Mouse (Mus musculus) CD4-positive, CD25-positive, alpha-beta regulatory T cell (primary cell): ENCODE data around the gene Hist1h3b. TPM values are rescaled to one million over a fixed set of nuclear protein-coding genes. Genes with fewer than 3 reads are reported as not detected.

Experiments
- polyA plus RNA-seq: library from polyadenylated mRNA; unstranded; fragments of 100-300 nt; shearing (Covaris generic); gene quantifications from one replicate; pipeline ENCODE4 v1.2.1, GENCODE M21; 2017

The Hist1h3b gene
- not detected for polyA plus RNA-seq

DNA sequence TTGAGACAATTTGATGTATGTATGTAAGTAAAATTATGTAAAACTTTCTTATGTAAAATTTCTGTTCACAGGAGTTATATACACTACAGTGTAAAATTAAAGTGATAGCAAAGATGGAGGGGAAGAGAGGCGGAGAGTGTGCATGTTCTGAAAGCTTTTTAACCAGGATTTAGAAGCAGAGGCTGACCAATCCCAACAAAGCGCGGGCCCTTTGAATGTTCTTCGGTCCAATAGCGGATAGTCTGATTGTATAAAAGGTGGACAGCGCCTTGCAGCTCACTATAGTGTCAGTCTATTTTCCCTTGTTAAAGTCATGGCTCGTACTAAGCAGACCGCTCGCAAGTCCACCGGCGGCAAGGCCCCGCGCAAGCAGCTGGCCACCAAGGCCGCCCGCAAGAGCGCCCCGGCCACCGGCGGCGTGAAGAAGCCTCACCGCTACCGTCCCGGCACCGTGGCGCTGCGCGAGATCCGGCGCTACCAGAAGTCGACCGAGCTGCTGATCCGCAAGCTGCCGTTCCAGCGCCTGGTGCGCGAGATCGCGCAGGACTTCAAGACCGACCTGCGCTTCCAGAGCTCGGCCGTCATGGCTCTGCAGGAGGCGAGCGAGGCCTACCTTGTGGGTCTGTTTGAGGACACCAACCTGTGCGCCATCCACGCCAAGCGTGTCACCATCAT lies at the start of gene Hist1h3b:
Gene Hist1h3b (plus strand): TSS at position 201 of the 675 bp plus-strand sequence.

GRCm38 (mm10) chr13:23710374-23711089 lies 41.5 kb upstream of the Hist1h3b start, which contains the start of gene Hfe:
Gene Hfe, minus strand, starts transcription at chr13:23710854.

DNA sequence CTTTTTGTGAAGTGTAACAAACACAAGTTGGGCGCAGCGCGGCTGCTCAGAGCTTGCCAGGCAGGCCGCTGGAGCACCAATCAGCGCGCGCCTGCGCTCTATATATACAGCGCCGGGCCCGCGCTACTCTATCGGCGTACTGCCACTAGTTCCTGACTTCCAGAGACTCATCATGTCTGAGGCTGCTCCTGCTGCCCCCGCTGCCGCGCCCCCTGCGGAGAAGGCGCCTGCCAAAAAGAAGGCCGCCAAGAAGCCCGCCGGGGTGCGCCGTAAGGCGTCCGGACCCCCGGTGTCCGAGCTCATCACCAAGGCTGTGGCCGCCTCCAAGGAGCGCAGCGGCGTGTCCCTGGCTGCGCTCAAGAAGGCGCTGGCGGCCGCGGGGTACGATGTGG lies 13.4 kb upstream of the Hist1h3b start, which contains the start of gene Hist1h1c:
Gene Hist1h1c (plus strand): TSS at position 132 of the 392 bp plus-strand sequence.

DNA sequence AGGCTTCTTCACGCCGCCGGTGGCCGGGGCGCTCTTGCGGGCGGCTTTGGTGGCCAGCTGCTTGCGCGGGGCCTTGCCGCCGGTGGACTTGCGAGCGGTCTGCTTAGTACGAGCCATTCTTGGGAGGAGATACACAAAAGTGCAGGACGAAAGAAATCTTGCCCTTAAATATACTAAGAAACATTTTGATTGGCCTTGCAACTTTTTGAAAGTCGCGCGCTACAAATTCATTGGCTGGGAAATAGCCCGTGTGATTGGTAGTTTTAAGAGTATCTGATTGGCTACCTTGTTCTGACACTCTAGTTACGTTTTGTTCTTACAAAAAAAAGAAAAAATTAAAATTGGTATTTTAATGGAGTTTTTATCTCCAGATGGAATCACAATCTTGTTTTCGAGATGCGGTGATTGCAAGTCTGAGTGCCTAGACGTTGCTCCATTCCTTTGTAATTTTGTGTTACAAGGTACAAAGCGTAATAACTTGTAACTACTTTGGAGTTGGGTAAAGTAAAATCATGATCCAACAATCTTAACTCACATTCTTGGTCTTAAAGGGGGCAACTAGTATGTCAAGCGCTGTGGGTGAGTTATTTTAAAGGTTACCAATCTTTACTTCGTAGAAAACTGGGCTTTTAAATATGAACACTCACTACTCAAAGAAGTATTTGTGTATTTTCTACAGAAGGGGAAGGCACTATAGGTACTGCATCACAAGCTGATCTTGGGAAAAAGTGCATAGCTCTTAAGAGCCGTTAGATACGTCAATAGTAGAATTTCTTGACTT lies 6.5 kb upstream of the Hist1h3b start, which contains the start of gene Hist1h3c:
Gene Hist1h3c (minus strand): TSS at position 222 of the 781 bp plus-strand sequence.

GRCm38 (mm10) chr13:23746201-23747080 lies 5.6 kb upstream of the Hist1h3b start, which contains the start of gene Hist1h2bb:
Gene Hist1h2bb, plus strand, starts transcription at chr13:23746734.

GRCm38 (mm10) chr13:23750839-23751477 lies 1.1 kb upstream of the Hist1h3b start, which contains the start of gene Hist1h2ab:
Gene Hist1h2ab, plus strand, starts transcription at chr13:23751126.

DNA sequence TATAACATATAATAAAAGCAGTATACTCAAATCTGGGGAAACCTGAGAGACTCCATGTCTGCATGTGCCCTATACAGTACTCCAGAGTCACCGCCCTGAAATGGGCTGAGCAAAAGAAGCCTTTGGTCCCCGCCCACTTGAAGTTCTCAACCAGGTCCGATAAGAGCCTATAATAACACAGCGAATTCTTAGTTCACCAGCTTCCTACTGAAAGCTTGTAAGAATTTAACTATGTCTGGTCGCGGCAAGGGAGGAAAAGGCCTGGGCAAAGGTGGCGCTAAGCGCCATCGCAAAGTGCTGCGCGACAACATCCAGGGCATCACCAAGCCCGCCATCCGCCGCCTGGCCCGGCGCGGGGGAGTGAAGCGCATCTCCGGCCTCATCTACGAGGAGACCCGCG lies 4.7 kb downstream of the Hist1h3b start, which contains the start of gene Hist1h4b:
Gene Hist1h4b (plus strand): TSS at position 224 of the 400 bp plus-strand sequence.

GRCm38 (mm10) chr13:23760972-23761864 lies 9.2 kb downstream of the Hist1h3b start, which contains the start of gene Hist1h4a:
Gene Hist1h4a, minus strand, starts transcription at chr13:23761230.

GRCm38 (mm10) chr13:23761871-23762821 lies 10.1 kb downstream of the Hist1h3b start, which contains the start of gene Hist1h3a:
Gene Hist1h3a, minus strand, starts transcription at chr13:23762386.

DNA sequence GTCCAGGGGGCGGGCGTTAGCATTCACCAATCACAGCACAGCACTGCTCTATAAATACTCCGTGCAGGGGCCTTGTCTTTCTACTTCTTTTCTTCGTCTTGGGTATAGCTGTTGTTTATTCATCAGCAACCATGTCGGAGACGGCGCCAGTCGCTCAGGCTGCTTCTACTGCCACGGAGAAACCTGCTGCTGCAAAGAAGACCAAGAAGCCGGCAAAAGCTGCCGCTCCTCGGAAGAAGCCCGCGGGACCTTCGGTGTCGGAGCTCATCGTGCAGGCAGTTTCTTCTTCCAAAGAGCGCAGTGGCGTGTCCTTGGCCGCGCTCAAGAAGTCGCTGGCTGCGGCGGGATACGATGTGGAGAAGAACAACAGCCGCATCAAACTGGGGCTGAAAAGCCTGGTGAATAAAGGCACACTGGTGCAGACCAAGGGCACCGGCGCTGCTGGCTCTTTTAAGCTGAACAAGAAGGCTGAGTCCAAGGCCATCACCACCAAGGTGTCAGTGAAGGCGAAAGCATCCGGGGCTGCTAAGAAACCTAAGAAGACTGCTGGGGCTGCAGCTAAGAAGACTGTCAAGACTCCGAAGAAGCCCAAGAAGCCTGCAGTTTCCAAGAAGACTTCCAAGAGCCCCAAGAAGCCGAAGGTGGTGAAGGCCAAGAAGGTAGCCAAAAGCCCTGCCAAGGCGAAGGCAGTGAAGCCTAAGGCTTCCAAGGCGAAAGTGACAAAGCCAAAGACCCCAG lies 11.7 kb downstream of the Hist1h3b start, which contains the start of gene Hist1h1a:
Gene Hist1h1a (plus strand): TSS at position 81 of the 738 bp plus-strand sequence.

GRCm38 (mm10) chr13:23769613-23770012 lies 17.5 kb downstream of the Hist1h3b start, which contains the start of gene Trim38:
Gene Trim38, plus strand, starts transcription at chr13:23769913.

Other genes with a start within 250 kb of the Hist1h3b start
- 5.1 TPM for gene Hist1h4h, start 221.2 kb upstream of the Hist1h3b start, polyA plus RNA-seq
- gene Hist1h2af, start 218.4 kb upstream of the Hist1h3b start, polyA plus RNA-seq: not detected
- gene Hist1h3g, start 216.8 kb upstream of the Hist1h3b start, polyA plus RNA-seq: 0.53 TPM
- not detected for gene Hist1h2bh, start 208.9 kb upstream of the Hist1h3b start, polyA plus RNA-seq
- gene Hist1h3f, start 208.2 kb upstream of the Hist1h3b start, polyA plus RNA-seq: 0.37 TPM
- gene Hist1h4f, start 200.6 kb upstream of the Hist1h3b start, polyA plus RNA-seq: 0.66 TPM
- 0.60 TPM for gene Hist1h1d, start 199.0 kb upstream of the Hist1h3b start, polyA plus RNA-seq
- 2.0 TPM for gene Hist1h3e, start 189.9 kb upstream of the Hist1h3b start, polyA plus RNA-seq
- 4.5 TPM for gene Hist1h2ae, start 181.0 kb upstream of the Hist1h3b start, polyA plus RNA-seq
- 3.0 TPM for gene Hist1h2bg, start 180.9 kb upstream of the Hist1h3b start, polyA plus RNA-seq
- 0.68 TPM for gene Hist1h2bf, start 178.1 kb upstream of the Hist1h3b start, polyA plus RNA-seq
- not detected for gene Hist1h2ad, start 177.9 kb upstream of the Hist1h3b start, polyA plus RNA-seq
- 0.18 TPM for gene Hist1h3d, start 176.5 kb upstream of the Hist1h3b start, polyA plus RNA-seq
- 17.1 TPM for gene Hist1h4d, start 170.7 kb upstream of the Hist1h3b start, polyA plus RNA-seq
- gene Hist1h2be, start 131.1 kb upstream of the Hist1h3b start, polyA plus RNA-seq: 3.0 TPM
- 13.2 TPM for gene Hist1h1e, start 129.7 kb upstream of the Hist1h3b start, polyA plus RNA-seq
- gene Hist1h2ac, start 68.3 kb upstream of the Hist1h3b start, polyA plus RNA-seq: 0.59 TPM
- gene Hist1h2bc, start 68.1 kb upstream of the Hist1h3b start, polyA plus RNA-seq: 10.5 TPM
- gene Hist1h1t, start 56.5 kb upstream of the Hist1h3b start, polyA plus RNA-seq: not detected
- 5.3 TPM for gene Hist1h4c, start 53.8 kb upstream of the Hist1h3b start, polyA plus RNA-seq
- gene Hfe, start 41.4 kb upstream of the Hist1h3b start, polyA plus RNA-seq: 0.74 TPM
- gene Hist1h1c, start 13.5 kb upstream of the Hist1h3b start, polyA plus RNA-seq: 23.2 TPM
- gene Hist1h3c, start 6.7 kb upstream of the Hist1h3b start, polyA plus RNA-seq: 0.38 TPM
- not detected for gene Hist1h2bb, start 5.5 kb upstream of the Hist1h3b start, polyA plus RNA-seq
- gene Hist1h2ab, start 1.1 kb upstream of the Hist1h3b start, polyA plus RNA-seq: 1.7 TPM
- 14.5 TPM for gene Hist1h4b, start 4.7 kb downstream of the Hist1h3b start, polyA plus RNA-seq
- gene Hist1h4a, start 9.0 kb downstream of the Hist1h3b start, polyA plus RNA-seq: not detected
- gene Hist1h3a, start 10.1 kb downstream of the Hist1h3b start, polyA plus RNA-seq: 4.0 TPM
- 1.1 TPM for gene Hist1h1a, start 11.4 kb downstream of the Hist1h3b start, polyA plus RNA-seq
- not detected for gene Trim38, start 17.6 kb downstream of the Hist1h3b start, polyA plus RNA-seq
- not detected for gene Slc17a2, start 54.7 kb downstream of the Hist1h3b start, polyA plus RNA-seq
- gene Slc17a3, start 87.2 kb downstream of the Hist1h3b start, polyA plus RNA-seq: not detected
- not detected for gene Slc17a1, start 115.5 kb downstream of the Hist1h3b start, polyA plus RNA-seq
- gene Slc17a4, start 162.7 kb downstream of the Hist1h3b start, polyA plus RNA-seq: not detected
- gene Hist1h2ba, start 181.9 kb downstream of the Hist1h3b start, polyA plus RNA-seq: not detected
- not detected for gene Hist1h2aa, start 182.2 kb downstream of the Hist1h3b start, polyA plus RNA-seq
- gene Scgn, start 238.9 kb downstream of the Hist1h3b start, polyA plus RNA-seq: not detected